Mouse (Mus musculus) erythroblast, adult 5-6 weeks (primary cell): ENCODE measurements around the gene Plg. TPM values are rescaled to one million over a fixed set of nuclear protein-coding genes. Genes with fewer than 3 reads are reported as not detected.
A peak's percentile ranks its signal among the peaks of the same experiment; 100 is the strongest.

Experiments used
- ATAC-seq: replicated peaks from 2 replicates; pipeline ENCODE4 v1.8.0; 2016; ENCODE audit warnings: moderate number of reproducible peaks, mild to moderate bottlenecking, moderate TSS enrichment, inconsistent platforms; ENCODE audit not compliant: poor library complexity, low FRiP score, severe bottlenecking
- total RNA-seq, 2 experiments: library from RNA; stranded (forward) in 1 of 2; stranded (reverse) in 1 of 2; fragments of 150-400 nt in 1 of 2; fragments of 200-764, 138-1000 nt in 1 of 2; gene quantifications; 2 replicates each; pipeline versions ENCODE4 v1.2.3 to v1.2.4; 2015 to 2017; ENCODE audit warnings: low replicate concordance in 2 of 2

Gene Plg
- total RNA-seq, 2 experiments from 2014 or later: not detected

DNA sequence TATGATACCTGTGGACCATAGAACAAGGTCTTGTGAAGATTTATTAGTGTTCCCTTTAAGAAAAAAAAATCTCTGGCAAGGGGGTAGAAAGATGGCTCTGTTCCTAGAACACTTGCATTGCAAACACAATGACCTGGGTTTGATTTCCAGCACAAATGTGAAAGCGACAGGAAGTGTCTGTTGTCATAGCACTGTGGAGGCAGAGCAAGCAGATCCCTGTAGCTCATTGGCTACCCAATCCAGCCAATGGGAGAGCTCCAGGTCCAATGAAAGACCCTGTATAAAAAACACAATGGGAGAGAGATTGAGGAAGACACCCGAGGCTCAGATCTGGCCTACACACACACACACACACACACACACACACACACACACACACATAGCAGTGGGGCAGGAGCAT, 4.1 kb downstream of the Plg start:
- no peak for ATAC-seq

DNA sequence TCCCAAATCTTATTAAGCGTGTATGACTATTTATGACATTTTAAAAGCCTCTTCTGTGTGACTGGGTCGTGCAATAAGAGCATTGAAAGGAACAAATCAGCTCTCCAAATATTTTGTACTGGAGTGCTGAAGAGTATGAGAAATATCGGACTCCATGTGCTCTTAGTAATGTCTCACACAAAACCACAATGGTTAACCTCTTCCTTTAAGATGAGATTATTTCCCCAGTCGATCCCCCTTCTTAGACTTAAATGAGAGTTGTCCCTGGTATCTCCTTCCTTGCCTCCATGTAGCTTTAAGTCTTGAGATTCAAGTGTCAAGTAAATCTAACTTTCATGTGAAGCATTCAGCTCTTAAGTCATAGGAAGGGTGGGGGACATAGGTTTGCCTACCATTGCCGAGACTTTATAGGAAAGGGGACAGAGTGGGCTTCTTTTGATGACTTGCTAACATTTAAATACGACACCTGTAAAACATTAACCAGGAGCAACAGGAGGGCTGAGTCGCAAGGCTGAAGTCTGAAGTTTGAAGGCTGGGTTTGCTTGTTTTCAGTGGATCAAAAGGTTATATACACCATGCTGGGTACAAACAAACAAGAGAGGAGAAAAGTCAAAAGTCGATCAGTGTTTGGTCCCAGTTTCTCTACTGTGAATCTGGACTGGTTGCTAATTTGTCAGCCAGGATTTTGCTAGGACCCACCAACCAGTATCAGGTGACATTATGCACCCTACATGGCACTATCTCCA, 6.8 kb downstream of the Plg start:
- ATAC-seq: no peak

DNA sequence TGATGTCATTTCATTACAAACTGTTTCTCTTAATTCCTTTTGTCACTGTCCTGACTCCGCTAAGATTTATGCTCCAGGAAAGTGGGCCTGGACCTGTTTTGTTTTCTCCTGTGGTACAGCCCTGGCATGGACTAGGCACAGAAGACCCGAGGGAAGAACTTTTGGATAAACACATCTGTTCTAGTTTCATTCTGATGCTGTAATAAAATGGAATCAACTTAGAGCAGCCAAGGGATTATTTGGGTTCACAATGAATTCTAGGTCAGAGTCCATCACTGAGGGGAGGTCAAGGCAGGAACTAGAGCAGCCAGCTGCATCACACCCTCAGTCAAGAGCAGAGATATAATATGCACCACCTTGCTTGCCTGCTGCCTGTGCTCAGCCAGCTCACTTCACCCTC, 9.4 kb downstream of the Plg start:
- ATAC-seq: no peak

DNA sequence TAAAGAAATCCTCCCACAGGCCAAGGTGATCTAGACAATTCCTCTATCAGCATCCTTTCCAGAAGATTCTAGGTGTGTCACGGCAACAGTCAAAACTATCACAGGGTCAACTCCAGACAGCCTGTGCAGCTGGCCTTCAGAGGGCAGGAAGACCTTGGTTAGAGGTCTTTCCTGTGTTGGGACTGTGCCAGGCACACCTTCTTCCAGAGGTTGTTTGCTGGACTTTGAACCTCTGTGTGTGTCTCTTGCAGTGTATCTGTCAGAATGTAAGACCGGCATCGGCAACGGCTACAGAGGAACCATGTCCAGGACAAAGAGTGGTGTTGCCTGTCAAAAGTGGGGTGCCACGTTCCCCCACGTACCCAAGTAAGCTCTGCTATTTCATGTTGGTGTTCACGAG, 9.8 kb downstream of the Plg start:
- ATAC-seq: no peak

DNA sequence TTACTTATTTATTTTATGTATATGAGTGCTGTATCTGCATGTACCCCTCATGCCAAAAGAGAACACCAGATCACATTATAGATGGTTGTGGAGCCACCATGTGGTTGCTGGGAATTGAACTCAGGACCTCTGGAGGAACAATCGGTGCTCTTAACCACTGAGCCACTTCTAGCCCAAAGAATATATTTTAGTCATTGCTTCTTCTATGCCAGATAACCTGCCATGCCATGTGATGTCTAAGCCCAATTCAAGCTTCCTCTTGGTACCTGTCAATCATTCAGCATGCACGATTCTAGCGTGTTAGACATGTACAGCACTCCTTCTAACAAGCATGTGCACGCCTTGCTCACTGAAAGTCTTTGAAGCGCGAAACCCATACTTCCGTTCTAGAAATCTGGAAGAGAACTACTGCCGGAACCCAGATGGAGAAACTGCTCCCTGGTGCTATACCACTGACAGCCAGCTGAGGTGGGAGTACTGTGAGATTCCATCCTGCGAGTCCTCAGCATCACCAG, 17.8 kb downstream of the Plg start:
- no peak for ATAC-seq

DNA sequence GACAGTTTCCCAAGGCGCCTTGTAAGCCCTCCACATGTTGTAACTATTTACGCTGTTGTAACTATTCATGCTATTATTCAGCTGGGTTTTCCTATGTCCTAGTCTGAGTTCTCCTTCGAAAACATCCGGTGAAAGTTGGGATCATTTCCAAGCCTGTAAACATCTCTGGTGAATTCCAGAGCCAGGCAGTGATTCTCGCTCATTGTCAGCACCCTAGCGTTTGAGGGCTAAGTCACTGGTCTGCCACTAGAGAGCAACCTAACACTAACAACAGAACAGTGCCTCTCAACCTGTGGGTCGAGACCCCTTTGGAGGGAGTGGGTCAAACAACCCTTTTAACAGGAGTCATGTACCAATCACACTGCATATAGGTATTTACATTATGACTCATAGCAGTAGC, 25.0 kb downstream of the Plg start:
- no peak for ATAC-seq

DNA sequence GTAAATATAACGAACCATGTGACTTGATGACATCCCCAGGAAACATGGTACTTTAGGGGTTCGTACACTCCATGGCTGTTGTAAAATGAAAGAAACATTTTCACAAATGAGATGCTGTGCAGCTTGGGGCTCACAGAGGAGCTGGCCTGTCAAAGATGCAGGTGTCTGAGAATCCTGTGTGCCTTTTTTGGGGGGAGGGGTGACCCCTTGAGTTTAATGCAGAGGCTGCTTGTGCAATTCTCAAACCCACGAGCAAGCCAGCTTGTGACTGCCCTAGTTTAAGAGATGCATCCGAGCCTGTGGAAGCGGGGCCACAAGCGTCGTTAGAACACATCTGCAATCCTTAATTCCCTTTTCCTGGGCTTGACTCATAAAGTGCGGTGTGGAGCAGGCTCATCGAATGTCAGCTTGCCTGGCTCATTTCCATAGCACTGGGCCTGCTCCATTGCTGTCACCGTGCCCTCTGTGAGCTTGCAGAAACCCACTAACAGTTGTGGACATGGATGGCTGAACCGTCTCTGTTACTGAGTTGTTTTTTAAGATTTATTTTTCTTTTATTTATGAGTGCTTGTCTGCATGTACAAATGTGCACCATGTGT, 31.0 kb downstream of the Plg start:
- no peak for ATAC-seq

DNA sequence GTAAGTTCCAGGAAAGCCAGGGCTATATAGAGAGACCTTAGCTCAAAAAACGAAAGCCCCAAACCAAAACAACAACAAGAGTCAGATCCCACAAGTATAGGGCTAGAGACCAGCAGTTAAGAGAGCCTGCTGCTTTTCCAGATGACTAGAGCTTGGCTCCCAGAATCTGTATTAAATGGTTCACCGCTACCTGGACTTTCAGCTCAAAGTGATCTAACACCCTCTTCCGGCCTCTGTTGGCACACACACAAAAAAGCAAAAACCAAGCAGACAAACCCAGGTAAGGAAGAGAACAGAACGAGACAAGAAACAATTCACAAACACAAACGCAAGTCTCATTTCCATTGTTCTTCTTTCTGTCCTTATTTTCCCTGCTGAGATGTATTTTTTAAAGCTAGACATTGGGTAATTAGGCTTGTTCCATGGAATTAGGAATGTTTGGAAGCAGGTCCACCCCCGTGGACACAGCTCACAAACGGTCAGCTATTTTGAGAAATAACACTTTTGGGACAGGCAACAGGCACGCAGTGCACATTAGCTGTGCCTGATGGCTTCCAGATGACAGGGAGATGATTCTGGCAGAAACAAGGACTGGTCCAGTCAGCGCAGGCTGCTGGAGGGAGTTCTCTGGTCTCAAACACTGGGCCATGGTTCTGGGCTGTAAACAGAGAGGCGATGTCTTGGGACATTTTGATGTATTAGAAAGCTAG, 33.9 kb downstream of the Plg start:
- ATAC-seq: no peak

DNA sequence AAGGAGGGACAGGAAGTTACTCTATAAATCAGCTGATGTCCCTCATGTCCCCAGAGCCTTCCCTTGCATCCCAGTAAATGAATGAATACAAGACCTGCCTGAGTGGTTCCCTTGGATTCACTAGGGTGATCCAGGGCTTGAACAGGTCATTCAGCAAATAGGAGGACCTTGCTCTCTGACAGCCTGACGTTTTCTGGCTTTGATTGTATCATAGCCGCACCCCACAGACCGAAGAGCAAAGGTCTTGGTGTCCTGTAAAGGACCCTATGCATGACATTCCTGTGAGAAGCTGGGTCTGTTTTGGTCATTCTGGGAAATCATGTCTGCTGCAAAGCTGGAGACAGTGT, 34.5 kb downstream of the Plg start:
- ATAC-seq: no peak

DNA sequence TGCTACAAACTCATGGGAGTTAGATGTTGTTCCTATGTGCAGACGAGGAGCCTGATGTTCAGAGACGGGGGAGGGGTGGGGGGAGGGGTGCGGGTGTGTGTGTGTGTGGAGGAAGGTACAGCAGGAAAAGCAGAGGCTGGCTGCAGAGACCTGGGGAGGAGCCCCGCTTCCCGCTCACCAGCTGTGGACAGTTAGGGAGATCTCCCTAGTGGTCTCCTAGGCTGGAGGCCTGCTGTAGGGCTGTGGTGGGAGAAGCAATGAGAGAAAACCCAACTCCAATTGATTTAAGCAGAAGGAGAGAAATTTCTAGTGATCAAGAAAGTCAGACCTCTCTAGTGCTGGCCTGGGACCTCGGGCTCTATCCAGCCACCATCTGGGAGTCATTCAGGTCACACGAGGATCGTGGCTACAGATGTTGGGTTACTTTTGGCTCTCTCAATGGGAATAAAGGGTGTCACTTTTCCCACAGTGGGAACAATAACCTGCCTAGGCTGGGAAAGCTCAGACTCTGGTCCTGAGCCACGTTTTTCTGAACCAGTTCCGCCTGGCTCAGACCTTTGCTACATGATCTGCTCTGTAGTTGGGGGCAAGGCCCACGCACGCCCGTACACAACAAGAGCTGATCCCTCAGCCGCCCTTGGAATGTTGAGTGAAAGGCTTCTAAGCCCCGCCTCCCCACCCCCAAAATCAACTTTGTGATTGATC, 36.8 kb downstream of the Plg start:
- no peak for ATAC-seq

DNA sequence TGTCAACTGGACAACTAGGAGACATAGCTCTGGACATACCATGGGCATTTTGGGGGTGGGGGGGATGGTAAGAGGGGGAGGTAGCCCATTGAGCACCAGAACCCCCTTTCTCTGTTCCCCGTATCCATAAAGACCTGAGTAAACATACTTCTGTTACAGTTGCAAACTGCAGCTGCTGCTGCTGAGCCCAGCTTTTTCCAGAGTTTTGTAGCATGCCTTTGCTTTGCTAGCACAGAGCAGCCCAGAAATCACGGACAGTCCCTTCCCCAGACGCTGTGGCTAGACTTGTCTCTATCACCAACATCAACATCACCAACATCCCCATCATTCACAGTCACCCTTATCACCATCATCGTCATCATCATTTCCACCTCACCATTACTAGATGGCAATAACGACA, 37.3 kb downstream of the Plg start:
- ATAC-seq: no peak

DNA sequence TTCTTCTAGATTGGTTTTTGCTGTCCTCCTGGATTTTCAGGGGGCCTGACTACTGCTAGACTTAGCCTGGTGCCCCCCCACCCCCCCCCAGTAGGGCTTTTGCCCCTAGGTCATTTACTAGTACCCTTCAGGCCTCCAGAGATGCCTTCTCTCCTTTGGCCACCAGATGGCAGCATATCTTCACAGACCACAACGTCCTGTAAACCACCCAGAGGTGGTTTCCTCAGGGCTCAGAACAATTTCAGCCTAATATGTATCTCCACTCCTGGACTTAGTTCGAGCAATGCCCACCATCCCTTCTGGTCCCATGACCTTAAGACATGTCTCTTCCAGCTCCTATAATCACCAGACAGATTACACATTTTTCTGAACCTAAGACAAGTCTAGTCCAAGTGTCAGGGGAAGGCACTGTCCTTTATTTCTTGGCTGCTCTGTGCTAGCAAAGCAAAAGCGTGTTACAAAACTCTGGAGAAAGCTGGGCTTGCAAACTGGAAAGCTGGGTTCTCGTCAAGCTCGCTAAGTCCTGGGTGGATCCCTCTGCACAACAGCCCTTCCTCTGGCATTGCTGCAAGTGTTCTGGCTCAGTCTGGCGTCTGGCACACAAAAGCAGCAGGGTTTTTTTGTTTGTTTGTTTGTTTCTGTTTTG, 38.0 kb downstream of the Plg start:
- peak; percentile 63; the same call in 1 of the 2 replicates for ATAC-seq

DNA sequence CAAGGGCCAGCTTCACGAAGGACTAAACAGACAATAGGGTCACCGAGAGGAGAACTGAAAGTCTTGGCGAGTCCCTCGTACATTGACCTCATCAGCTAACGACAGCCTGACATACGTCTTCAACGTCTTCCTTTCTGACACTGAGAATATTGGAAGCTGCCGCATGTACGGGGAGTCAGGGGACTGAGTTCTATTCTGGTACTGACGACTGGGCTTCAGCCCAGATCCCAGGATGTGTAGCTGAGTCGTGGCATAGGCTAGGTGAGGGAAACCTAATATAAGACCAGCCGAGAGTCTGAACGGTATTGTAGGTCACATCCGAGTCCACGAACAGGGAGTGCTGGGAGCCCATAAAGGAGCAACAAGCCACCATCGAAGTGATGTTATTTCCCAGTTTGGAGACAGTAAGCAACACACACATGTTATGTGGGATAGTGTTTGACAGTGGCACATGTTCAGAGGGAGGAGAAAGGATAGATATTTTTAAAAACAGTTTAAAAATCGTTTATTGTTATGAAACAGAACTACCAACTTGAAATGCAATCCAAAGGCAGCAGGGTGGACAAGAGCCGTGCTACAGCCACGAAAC, 41.2 kb downstream of the Plg start:
- no peak for ATAC-seq

DNA sequence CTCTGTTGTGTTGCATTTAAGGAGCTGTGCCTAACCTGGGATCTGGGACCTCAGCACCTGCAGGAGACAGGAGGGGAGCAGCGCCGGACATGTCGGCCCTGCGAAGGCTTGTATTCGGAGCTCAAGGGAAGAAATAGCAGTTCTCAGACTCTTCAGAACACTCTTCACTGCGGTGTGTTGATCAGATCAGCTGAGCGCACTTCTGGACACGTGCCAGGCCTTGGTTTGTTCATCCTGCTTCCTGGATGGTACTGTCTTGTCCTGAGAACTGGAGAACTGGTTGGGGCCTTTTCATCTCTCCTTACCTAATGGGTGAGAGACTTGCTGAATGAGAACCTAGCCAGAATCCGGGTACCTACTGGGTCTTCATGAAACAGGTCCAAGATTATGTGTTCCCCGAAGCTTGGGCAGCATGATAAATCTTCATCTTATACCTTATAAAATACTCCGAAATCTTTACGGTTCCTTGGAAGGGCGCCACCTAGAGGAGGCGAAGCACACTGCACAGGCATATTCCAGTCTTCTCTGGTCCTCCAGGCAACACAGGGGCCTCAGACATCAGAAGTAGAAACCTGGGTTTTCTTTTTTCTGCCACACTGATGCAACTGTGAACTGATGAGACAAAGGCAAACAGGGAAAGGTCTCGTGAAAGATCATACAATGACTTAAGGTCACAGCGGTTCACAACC, 42.6 kb downstream of the Plg start:
- ATAC-seq: no peak

DNA sequence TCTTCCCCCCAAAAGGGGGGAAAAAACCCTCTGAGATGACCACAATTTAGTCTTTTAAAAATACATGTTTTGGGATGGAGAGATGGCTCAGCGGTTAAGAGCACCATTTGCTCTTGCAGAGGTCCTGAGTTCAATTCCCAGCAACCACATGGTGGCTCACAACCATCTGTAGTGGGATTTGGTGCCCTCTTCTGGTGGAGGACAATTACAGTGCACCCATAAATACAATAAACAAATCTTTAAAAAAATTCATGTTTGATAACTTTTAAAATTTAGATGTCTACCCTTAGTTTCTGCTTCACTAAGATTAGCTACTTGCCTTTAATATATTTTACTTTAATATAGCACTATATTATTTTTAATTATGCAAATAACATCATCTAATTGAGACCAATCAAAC, 43.7 kb downstream of the Plg start:
- ATAC-seq: no peak

DNA sequence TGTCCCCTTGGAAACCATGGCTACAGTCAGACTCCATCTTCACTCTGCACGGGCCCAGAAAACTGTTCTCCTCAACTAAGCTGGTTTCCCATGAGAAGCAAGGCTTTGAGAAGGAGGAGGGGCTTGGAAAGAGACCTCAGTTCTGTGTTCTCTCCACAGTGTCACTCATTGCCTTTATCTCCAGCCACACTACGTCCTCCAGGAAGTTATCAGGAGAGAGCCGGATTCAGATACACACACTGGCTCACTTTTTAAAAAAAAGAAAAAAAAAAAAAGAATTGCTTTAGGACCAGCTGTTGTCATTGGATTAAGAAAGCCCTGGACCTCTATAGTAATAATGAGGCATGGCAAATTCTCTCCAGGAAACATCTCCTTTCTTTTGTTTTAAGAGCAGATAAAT, 48.7 kb downstream of the Plg start:
- ATAC-seq: no peak

DNA sequence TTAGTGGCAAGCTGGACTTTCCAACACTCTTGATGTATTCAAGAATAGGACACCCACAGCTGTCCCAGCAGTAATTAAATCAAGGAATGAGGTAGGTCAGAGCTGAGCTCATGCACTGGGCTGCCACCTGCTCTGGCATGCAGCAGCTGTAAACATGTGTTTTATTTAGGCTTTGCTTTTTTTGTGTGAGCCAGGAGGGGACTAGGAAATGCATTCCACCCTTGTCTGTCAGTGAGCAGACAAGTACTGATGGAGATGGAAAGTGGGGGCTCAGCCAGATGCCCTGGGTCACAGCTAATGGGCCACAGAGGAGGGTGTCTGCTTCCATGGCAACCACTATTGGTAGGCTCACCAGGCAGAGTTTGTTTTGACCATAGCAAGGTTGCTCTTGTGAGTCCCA, 50.0 kb downstream of the Plg start:
- no peak for ATAC-seq

DNA sequence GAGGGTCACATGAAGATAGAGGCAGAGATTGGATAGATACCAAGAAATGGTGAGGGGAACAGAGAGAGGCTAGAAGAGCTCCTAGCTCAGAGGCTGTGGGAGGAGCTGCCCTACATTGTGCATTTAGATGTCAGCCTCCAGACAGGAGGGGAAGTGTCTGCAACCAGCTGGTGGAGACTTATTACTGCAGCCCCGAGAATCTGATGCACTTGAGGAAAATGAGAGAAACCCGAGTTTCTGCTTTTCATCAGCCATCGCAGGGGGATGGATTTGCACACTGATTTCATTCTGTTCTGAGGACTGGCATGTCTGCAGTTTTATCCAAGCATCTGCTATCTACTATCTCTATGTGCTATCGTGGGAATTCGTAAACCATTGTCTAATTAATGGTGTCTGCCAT, 53.3 kb downstream of the Plg start:
- no peak for ATAC-seq

DNA sequence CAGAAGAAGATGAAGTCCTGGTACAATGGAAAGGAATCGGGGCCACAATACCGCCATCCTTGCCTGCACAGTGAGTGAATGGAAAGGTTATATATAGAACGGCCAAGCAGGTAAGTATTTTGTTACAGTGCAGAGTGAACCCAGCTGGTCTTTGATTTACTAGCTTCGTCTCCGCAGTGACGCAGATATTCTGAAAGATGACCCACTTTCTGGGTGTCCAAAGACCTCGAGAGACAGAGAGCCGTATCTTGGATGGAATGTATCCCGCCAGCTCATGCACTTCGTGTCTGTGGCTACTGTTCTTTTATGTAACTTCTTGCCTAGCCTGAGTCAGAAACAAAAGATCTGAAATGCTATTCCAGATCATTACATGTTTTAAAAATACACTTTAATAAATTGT, 59.4 kb downstream of the Plg start:
- ATAC-seq: no peak
